Mouse (Mus musculus) ovary, adult 18-20 months (tissue): ENCODE results near the gene Dolk.
A peak's percentile ranks its signal among the peaks of the same experiment; 100 is the strongest.

Experiments
- DNase-seq: peaks from one replicate; pipeline ENCODE4 v3.0.0; 2022; ENCODE audit warnings: low spot score, mixed read lengths

Dolk gene

DNA sequence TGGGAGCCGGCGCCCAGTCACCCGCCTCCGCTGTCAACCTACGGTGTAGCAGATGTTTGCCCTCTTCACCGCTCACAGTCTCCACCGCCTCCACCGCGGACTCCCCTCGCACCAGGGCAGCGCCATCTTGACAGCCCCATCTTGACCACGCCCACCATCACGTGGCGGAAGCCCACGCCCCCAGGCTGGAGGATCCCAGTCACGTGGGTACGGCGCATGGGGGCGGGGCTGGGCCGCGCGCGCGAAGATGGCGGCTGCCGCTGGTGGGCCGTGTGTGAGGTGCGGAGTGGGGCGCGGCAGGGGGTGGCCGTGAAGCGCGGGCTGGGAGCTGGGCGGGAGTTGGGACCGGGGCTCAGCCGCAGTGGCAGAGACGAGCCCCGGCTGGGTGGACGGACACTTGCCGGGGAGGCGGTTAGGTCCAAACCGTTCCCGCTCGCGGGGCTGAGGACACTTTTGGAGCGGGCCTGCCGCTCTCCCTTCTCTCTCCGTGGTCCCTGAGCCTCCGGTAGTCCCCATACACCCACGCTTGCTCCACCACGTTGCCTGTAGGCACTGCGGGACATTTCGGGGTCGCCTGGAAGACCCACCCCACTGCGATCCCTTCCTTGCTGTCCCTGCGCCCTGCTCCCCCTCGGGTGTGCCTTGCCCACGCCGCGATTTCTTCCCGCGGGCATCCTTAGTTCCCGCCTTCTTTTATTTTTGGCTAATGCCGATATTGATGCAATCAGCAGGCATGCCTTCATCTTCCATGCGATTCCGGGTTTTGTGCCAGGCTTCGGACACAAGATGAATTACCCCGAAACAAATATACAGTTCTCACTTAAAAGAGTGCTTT lies at the start of gene Dolk, which contains the start of gene Nup188:
TSS of gene Dolk (minus strand) at position 143 of the 835 bp plus-strand sequence.
TSS of gene Nup188 (plus strand) at position 206 of the 835 bp plus-strand sequence.
- peak; percentile 91 for DNase-seq

- DNase-seq = no peak
These were observed 49.2 kb upstream of the Dolk start for GRCm38 (mm10) chr2:30335324-30335723.

GRCm38 (mm10) chr2:30328791-30329190 lies 42.7 kb upstream of the Dolk start:
- no peak for DNase-seq

GRCm38 (mm10) chr2:30327276-30327675 lies 41.1 kb upstream of the Dolk start:
- no peak for DNase-seq

GRCm38 (mm10) chr2:30325296-30325695 lies 39.2 kb upstream of the Dolk start:
- no peak for DNase-seq

DNA sequence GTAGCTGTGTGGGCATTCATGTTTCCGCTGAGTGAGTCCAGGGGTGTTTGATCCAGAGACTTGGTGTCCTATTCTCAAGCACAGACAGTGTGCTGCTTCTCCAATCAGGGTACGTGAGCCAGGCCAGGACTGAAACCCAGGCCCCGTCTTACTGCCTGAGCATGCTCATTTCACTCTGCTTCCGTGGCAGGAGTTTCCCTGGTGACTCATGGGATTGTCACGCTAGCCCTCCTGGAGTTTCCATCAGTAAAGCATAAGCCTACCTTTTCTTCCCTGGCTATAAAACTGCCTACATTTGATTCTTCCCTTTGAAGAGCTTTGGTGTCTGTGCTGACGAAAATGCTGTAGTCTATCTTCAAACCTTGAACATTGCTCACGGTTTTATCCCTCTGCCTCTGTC lies 37.0 kb upstream of the Dolk start:
- no peak for DNase-seq

DNA sequence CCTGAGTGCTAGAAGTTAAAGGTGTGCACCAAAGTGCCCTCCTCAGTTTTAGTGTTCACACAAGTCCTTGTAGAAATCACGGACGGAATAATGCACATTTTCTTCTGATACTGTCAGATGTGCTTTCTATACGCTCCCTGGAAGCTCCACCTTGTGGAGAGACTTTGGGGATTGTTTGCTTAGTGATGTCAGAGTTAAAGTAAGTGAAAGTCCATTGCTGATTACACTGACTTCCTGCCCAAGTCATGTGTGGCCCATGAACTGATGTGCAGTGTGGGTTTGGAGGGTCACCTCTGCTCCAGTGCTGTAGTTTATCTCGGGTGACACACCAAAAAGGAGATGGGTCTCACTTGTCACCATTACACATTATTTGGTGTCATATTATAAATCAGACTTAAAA lies 33.1 kb upstream of the Dolk start:
- DNase-seq = no peak

DNA sequence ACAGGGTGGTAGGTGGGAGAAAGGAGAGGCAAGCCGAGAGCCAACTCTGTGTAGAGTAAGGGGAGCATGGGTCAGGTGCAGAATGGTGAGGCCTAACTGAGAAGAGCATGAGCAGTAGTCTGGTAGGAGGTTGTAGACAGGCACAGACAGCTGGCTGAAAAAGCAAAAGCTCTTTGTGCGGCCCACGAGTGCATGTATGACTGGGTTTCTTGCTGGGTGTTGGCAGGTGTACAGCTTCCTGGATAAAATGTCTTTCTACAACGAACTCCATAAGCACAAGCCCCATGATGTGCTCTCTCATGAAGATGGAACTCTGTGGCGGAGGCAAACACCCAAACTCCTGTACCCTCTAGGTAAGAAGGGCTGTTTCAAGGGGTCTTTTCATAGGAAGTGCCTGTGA lies 30.8 kb upstream of the Dolk start:
- DNase-seq = no peak

- DNase-seq = no peak
These were observed 30.0 kb upstream of the Dolk start for GRCm38 (mm10) chr2:30316136-30316535.

DNA sequence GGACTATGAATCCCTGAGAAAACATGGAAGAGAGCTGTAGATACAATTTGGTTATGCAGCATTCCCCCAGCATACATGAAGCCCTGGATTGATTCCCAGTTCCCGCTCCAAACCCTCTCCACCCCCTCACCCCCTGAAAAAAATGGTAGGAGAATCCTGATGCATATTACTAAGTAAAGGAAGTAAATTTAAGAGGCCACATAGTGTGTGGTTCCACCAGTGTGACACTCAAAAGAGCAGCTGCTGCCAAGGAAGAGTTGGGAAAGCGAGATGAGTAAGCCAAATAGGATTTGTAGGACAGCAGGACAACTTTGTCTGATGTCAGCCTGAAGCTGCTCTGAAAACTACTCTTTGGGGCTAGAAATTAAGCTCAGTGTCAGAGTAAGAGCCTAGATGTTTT lies 25.3 kb upstream of the Dolk start:
- DNase-seq = no peak

- DNase-seq = no peak
These were observed 23.2 kb upstream of the Dolk start for GRCm38 (mm10) chr2:30309351-30309750.

DNA sequence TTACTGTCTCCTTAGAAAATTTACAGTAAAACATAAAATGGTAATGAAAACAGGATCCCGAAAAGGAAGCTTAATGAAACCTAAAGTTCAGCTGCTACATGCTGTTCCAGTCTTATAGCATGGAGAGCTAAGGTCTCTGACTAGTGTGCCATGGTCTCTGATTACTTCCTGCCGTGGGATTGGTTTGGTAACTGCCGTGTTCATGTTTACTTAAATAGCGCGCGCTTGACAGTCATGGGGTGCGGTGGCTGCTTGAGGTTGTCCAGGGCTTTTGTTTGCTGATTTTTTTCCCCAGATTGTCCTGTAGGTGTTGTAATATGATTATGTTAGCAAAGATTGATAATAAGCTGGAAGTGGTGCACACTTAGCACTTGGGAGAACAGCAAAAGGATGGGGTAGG lies 20.0 kb upstream of the Dolk start:
- no peak for DNase-seq

GRCm38 (mm10) chr2:30299966-30300365 lies 13.8 kb upstream of the Dolk start:
- DNase-seq = no peak

GRCm38 (mm10) chr2:30299525-30299924 lies 13.4 kb upstream of the Dolk start:
- no peak for DNase-seq

DNA sequence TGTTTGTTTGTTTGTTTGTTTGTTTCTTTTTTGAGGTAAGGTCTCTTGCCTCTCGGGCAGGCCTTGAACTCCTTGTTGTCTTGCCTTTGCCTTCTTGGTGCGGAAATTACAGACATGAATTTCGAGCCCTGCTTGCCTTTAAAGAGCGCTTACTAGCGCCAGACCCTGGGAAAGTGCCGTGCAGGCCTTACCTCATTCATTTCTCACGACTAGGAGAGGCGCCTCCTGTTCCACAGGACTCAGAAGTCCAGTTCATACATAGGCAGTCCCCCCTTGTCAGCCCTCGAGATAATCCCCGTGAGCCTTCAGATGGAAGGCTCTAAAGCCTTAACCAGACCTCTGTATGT lies 866 bp upstream of the Dolk start:
- DNase-seq = no peak

- DNase-seq = no peak
These were observed 535 bp downstream of the Dolk start for GRCm38 (mm10) chr2:30285416-30286181.

GRCm38 (mm10) chr2:30285004-30285403 lies 1.1 kb downstream of the Dolk start:
- DNase-seq = no peak

DNA sequence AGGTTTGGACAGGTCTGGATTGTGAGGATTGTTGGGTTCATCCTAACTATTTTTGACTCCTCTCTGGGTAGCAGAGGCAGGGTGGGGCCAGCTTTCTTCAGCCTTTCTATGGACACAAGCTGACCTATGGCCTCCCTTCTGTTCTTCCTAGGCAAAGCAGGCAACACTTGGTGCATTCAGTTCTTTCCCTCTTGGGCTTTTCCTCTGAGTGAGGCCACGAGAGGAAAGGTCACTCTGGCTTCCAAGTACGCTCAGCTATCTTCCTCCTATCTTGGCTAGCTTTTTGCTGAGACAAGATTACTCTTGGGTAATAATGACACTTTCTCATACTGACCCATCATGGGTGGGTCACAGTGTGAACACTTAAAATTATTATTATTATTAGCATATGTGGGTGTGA lies 2.9 kb downstream of the Dolk start:
- no peak for DNase-seq

DNA sequence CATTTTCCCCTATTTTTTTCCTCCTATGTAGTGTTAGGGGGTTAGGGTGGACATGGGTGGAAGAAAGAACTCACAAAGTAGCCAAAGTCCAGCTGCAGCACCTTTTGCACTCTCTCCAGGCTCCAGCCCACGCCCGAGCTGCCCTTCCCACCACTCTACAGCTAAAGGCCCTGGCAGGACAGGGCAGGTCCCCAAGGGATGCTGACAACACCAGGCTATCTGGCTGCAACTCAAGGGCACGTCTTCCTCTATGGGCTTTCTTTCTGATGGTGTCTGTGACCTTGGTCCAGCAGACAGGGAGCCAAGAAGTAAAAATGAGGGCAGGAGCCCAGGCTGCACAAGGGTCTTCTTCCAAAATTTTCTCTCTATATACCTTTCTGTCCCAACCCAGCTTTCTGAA lies 4.5 kb downstream of the Dolk start:
- DNase-seq = no peak

DNA sequence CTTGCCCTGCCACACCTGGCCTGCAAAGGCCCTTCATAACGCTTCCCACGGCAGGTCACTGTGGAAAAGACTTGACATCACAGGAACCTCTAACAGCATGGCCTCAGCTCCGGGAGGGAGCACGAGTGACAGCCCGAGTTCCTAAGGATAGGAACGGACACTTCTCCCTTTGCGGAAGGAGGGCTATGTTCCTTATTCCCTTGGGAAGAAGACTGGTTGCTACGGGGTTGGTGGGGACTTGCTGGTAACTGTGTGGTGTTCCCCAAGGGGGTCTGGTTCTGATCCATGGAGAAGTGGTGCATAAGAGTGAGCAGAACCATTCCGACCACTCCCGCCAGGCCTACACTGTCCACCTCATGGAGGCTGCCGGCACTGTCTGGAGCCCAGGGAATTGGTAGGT lies 5.4 kb downstream of the Dolk start, which contains the start of gene Gm28038:
TSS of gene Gm28038 (plus strand) at position 301 of the 400 bp plus-strand sequence.
- DNase-seq = no peak

DNA sequence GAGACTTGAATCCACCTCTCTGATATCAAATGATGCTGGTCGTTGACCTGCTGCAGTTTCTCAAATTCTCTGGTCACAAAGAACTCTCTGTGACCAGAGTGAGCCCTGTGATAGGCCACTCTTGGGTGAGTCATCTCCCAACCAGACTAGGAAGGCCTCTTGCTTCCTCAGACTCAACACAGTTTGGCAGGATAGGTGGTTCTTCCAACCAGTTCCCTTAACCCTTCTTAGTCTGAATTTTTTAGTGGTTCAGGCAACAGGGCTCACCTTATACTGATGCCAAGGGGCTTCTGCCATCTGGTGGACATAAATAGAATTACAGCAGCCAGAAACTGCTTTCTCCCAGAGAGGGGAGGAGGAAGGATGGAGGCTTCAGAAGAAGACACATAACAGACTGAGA lies 16.0 kb downstream of the Dolk start:
- peak; percentile 50 for DNase-seq

- no peak for DNase-seq
These were observed 16.7 kb downstream of the Dolk start for GRCm38 (mm10) chr2:30269241-30269990.

- no peak for DNase-seq
These were observed 17.8 kb downstream of the Dolk start for GRCm38 (mm10) chr2:30268371-30268770.
